Mouse (Mus musculus) Patski (cell line): ENCODE data around the gene Gm5294. TPM values are rescaled to one million over a fixed set of nuclear protein-coding genes. Genes with fewer than 3 reads are reported as not detected.
A peak's percentile ranks its signal among the peaks of the same experiment; 100 is the strongest.

Experiments
- ATAC-seq: fragments of 100-300 bp; one replicate; pipeline ENCODE4 v1.8.0; 2021
- CTCF ChIA-PET: fragments of 350-600 bp; sonication (Branson Sonifier 250); formaldehyde crosslinking; loops from one replicate; lab custom pipeline; 2022; ENCODE audit warnings: inconsistent platforms; lab: Charles Lee
- POLR2A ChIA-PET: fragments of 350-600 bp; sonication (Branson Sonifier 250); formaldehyde crosslinking; loops from one replicate; lab custom pipeline; 2022; ENCODE audit warnings: antibody characterized with exemption, inconsistent platforms; lab: Charles Lee
- DNase-seq: peaks from one replicate; pipeline ENCODE4 v3.0.0-alpha.2; 2011; ENCODE audit warnings: low read depth, low spot score
- H3K27me3 ChIP-seq: fragments of 371-371 bp; one replicate; pipeline ENCODE4 v1.5.1; 2021
- CTCF ChIP-seq: fragments of 100-300 bp; IDR thresholded peaks from one replicate; pipeline ENCODE4 v1.5.1; 2021
- in situ Hi-C: fragments of 300-500 bp; cut with MboI; formaldehyde crosslinking; loops from 3 replicates; pipeline ENCODE4 v1.11.1; 2018; ENCODE audit warnings: low pct_unique_long_range_greater_than_20kb, mixed read lengths
- polyA plus RNA-seq: library from polyadenylated mRNA; unstranded; gene quantifications from one replicate; pipeline ENCODE4 v1.2.3, GENCODE M21; 2021

The Gm5294 gene
- polyA plus RNA-seq, 1 experiment from 2014 or later, result not detected

- POLR2A ChIA-PET, result interaction anchor here (0.5 to 1.9 kb wide), 2 partner anchors 91 to 298 kb away, joined by 3 to 8 read pairs; partner anchors contain the start of gene Fam20c
- H3K27me3 ChIP-seq, result no peaks in the 10 kb centered on the region
- ATAC-seq (no peak), DNase-seq (no peak)
- TF ChIP-seq CTCF, result no peak
- in situ Hi-C loops, result loop anchor here (5.0 to 10.0 kb wide), 2 partner anchors 331 to 498 kb away; no protein-coding TSS in a partner anchor
- CTCF ChIA-PET, result interaction anchor here (1.0 to 4.0 kb wide), 6 partner anchors 13 to 435 kb away, joined by 3 to 21 read pairs (median 4); no protein-coding TSS in a partner anchor
Observed at GRCm38 (mm10) chr5:138846506-138846905, 26.6 kb downstream of the Gm5294 start.

DNA sequence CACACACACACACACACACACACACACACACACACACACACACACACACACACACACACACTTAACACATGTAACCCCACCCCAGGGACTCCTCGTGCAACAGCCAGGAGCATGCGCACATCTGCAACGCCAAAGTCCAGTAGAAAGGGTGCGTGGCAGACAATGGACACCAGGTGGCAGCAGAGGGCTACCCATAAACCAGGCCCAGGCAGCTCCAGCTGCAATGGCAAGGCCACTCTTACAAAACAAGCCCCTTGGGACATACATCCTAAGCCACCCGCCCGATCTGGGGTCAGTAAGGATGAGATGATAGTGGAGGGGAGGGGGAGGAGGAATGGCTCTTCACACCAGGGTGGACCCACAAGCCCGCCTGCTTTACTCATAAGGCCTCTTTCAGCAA is 28.2 kb downstream of the Gm5294 start:
- in situ Hi-C loops, result loop anchor here (5.0 to 10.0 kb wide), 2 partner anchors 329 to 497 kb away; no protein-coding TSS in a partner anchor
- CTCF ChIA-PET, result interaction anchor here (0.6 to 4.0 kb wide), 4 partner anchors 8 to 240 kb away, joined by 3 to 21 read pairs (median 4); no protein-coding TSS in a partner anchor
- no peaks in the 10 kb centered on the region for H3K27me3 ChIP-seq
- POLR2A ChIA-PET, result no interaction called here
- DNase-seq, result peak; percentile 70
- ATAC-seq, result no peak
- TF ChIP-seq CTCF, result peak; percentile 97

GRCm38 (mm10) chr5:138849682-138850461 is 30.0 kb downstream of the Gm5294 start:
- POLR2A ChIA-PET, result interaction anchor here (1.2 kb wide), 1 partner anchor 316 kb away, joined by 4 read pairs; no protein-coding TSS in a partner anchor
- CTCF ChIA-PET, result interaction anchor here (4.0 kb wide), 1 partner anchor 235 kb away, joined by 21 read pairs; no protein-coding TSS in a partner anchor
- TF ChIP-seq CTCF, result no peak
- in situ Hi-C loops, result loop anchor here (5.0 to 10.0 kb wide), 2 partner anchors 327 to 495 kb away; no protein-coding TSS in a partner anchor
- ATAC-seq (no peak), DNase-seq (no peak)
- H3K27me3 ChIP-seq, result no peaks in the 10 kb centered on the region

GRCm38 (mm10) chr5:138850462-138850844 is 30.6 kb downstream of the Gm5294 start:
- POLR2A ChIA-PET, result interaction anchor here (1.2 kb wide), 1 partner anchor 316 kb away, joined by 4 read pairs; no protein-coding TSS in a partner anchor
- TF ChIP-seq CTCF, result no peak
- no peak for ATAC-seq
- no peaks in the 10 kb centered on the region for H3K27me3 ChIP-seq
- in situ Hi-C loops, result no loop called here
- no peak for DNase-seq
- CTCF ChIA-PET, result interaction anchor here (4.0 kb wide), 1 partner anchor 235 kb away, joined by 21 read pairs; no protein-coding TSS in a partner anchor

DNA sequence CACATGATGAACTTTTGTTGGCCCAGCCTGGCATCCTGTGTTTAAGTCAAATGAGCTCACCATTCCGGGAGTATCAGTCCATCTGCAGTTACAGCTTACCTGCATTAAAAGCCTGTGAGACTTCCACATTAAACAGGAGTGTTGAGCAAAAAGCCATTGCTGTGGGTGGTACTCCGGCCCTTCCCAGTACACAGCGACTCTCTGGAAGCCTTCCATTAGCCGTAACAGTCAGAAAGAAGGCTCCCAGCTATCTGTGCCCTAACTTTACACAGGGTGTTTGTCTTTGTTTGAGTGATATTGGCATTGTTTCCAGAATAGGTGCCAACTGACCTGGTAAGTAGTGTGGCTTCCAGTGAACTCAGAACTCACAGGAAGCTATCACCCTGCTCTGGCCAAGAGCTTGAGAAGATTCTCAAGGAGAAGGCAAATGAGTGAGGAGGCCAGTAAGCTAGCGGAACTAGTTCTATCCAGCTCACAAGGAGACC is 31.5 kb downstream of the Gm5294 start:
- in situ Hi-C loops, result no loop called here
- no peaks in the 10 kb centered on the region for H3K27me3 ChIP-seq
- no peak for TF ChIP-seq CTCF
- POLR2A ChIA-PET, result no interaction called here
- DNase-seq, result no peak
- no peak for ATAC-seq
- CTCF ChIA-PET, result no interaction called here

- DNase-seq (no peak), ATAC-seq (no peak)
- in situ Hi-C loops, result no loop called here
- ChIA-PET CTCF (no interaction called here), POLR2A (interaction anchor here (0.6 kb wide), 1 partner anchor 8 kb away, joined by 3 read pairs; no protein-coding TSS in a partner anchor)
- H3K27me3 ChIP-seq, result no peaks in the 10 kb centered on the region
- TF ChIP-seq CTCF, result no peak
Observed at GRCm38 (mm10) chr5:138852151-138852550, 32.3 kb downstream of the Gm5294 start.

GRCm38 (mm10) chr5:138853349-138853748 is 33.5 kb downstream of the Gm5294 start:
- in situ Hi-C loops, result no loop called here
- CTCF ChIA-PET, result interaction anchor here (1.0 kb wide), 1 partner anchor 10 kb away, joined by 4 read pairs; no protein-coding TSS in a partner anchor
- no peak for ATAC-seq
- POLR2A ChIA-PET, result no interaction called here
- no peak for TF ChIP-seq CTCF
- no peaks in the 10 kb centered on the region for H3K27me3 ChIP-seq
- no peak for DNase-seq

DNA sequence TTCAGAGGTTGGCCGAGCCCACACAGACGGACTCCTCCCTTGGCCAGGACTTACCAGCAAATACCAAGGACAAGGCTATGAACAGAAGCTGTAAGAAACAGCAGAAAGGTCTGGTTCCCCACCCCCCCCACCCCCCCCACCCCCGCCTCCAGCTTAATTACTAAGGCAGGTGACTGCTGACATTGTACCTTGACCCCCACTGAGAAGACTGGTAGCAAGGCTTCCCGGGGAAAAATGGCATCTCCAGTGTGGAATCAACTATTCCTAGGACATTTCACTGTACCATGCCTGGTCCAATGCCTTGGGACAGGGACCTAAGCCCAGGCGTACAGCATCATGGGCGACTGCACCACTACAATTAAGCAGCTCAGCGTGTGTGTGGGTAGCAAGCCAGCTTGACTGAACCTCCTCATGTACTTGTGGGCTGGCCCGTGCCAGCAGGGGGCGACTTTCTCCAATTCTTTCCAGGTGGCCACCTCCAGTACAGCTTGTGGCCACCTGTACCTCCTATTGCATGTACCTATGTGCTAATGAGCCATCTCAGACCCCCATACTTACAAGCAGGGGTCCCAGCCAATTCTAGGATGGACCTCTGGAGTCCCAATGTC is 37.2 kb downstream of the Gm5294 start:
- H3K27me3 ChIP-seq, result no peaks in the 10 kb centered on the region
- DNase-seq (peak; percentile 39), ATAC-seq (no peak)
- ChIA-PET CTCF (interaction anchor here (0.8 to 2.6 kb wide), 15 partner anchors 9 to 320 kb away, joined by 3 to 9 read pairs (median 4); no protein-coding TSS in a partner anchor), POLR2A (interaction anchor here (1.0 to 1.6 kb wide), 2 partner anchors 139 to 148 kb away, joined by 3 read pairs; no protein-coding TSS in a partner anchor)
- TF ChIP-seq CTCF, result no peak
- in situ Hi-C loops, result loop anchor here (5.0 kb wide), 2 partner anchors 150 to 230 kb away; no protein-coding TSS in a partner anchor

GRCm38 (mm10) chr5:138857811-138858251 is 38.0 kb downstream of the Gm5294 start:
- DNase-seq (no peak), ATAC-seq (no peak)
- in situ Hi-C loops, result loop anchor here (5.0 kb wide), 2 partner anchors 149 to 229 kb away; no protein-coding TSS in a partner anchor
- ChIA-PET CTCF (interaction anchor here (1.0 to 2.6 kb wide), 12 partner anchors 9 to 319 kb away, joined by 3 to 9 read pairs (median 4); no protein-coding TSS in a partner anchor), POLR2A (interaction anchor here (0.5 to 1.6 kb wide), 2 partner anchors 147 to 158 kb away, joined by 3 to 4 read pairs; no protein-coding TSS in a partner anchor)
- no peaks in the 10 kb centered on the region for H3K27me3 ChIP-seq
- TF ChIP-seq CTCF, result no peak
